Mouse (Mus musculus) CH12.LX (cell line): ENCODE measurements at regions not wholly inside any gene's neighbourhood (a gene's known extent, or its start where the extent isn't known, plus 50 kb on each side); places are given as distances from the start of the nearest gene placed in this dataset.

ENCODE experiments used
- DNase-seq: peaks from one replicate; pipeline ENCODE4 v3.0.0-alpha.2; 2013; ENCODE audit errors: extremely low read depth
- H3K27ac ChIP-seq: 2 replicates; pipeline ENCODE4 v1.5.1; 2012; ENCODE audit warnings: low read depth, mild to moderate bottlenecking, control low read depth, moderate library complexity; ENCODE audit not compliant: insufficient read depth
- H3K27me3 ChIP-seq: replicated peaks from 2 replicates; pipeline ENCODE3; 2012; ENCODE audit warnings: inconsistent platforms
- H3K36me3 ChIP-seq, 2 experiments: replicated peaks in 1 of 2; 2 replicates each; pipeline versions ENCODE3 to v1.6.1; 2012; ENCODE audit warnings: inconsistent platforms in 1 of 2, low read length in 1 of 2, mild to moderate bottlenecking in 1 of 2, mixed read lengths in 1 of 2, moderate library complexity in 1 of 2; ENCODE audit not compliant: control insufficient read depth in 1 of 2, insufficient read depth in 1 of 2
- H3K4me1 ChIP-seq, 2 experiments: 2 replicates each; pipeline ENCODE4 v1.6.1; 2012; ENCODE audit warnings: inconsistent platforms in 1 of 2, moderate library complexity in 1 of 2; ENCODE audit not compliant: insufficient read depth in 2 of 2, control insufficient read depth in 1 of 2
- H3K4me2 ChIP-seq: 2 replicates; pipeline ENCODE4 v1.6.1; 2012; ENCODE audit warnings: low read depth, mild to moderate bottlenecking, control low read depth; ENCODE audit not compliant: poor library complexity, insufficient read depth, severe bottlenecking
- H3K4me3 ChIP-seq, 3 experiments: fragments of 150-350 bp in 1 of 3; sonication (generic) in 1 of 3; replicated peaks in 1 of 3; 2 replicates each; pipeline versions ENCODE3 to v1.5.1; 2011 to 2012; ENCODE audit warnings: low read depth in 2 of 3, low read length in 2 of 3, mild to moderate bottlenecking in 2 of 3, moderate library complexity in 2 of 3, control low read depth in 1 of 3, improper control_type of control experiment in 1 of 3, inconsistent platforms in 1 of 3, mixed read lengths in 1 of 3; ENCODE audit not compliant: poor library complexity in 1 of 3
- H3K79me2 ChIP-seq: replicated peaks from 2 replicates; pipeline ENCODE4 v1.6.1; 2012; ENCODE audit warnings: mild to moderate bottlenecking, moderate library complexity; ENCODE audit not compliant: control insufficient read depth, poor library complexity, insufficient read depth, severe bottlenecking; ENCODE audit errors: extremely low read depth
- H3K9ac ChIP-seq: 2 replicates; pipeline ENCODE4 v1.6.1; 2012; ENCODE audit warnings: low read depth, mild to moderate bottlenecking, control low read depth, moderate library complexity; ENCODE audit not compliant: insufficient read depth
- H3K9me3 ChIP-seq: replicated peaks from 2 replicates; pipeline ENCODE3; 2012; ENCODE audit warnings: low read length, inconsistent platforms, mixed read lengths
- BHLHE40 ChIP-seq: IDR thresholded peaks from 2 replicates; pipeline ENCODE4 v1.6.1; 2011; ENCODE audit warnings: mild to moderate bottlenecking, low read depth, low read length, improper control_type of control experiment
- CHD1 ChIP-seq: IDR thresholded peaks from 2 replicates; pipeline ENCODE4 v1.6.1; 2012; ENCODE audit warnings: low read depth, low read length, improper control_type of control experiment, inconsistent platforms
- CHD2 ChIP-seq: IDR thresholded peaks from 2 replicates; pipeline ENCODE4 v1.6.1; 2011; ENCODE audit warnings: low read length, improper control_type of control experiment
- CTCF ChIP-seq, 2 experiments: IDR thresholded peaks in 1 of 2; conservative IDR thresholded peaks in 1 of 2; 2 replicates each; pipeline ENCODE4 v1.5.1; 2011 to 2012; ENCODE audit warnings: low read depth in 2 of 2, low read length in 2 of 2, improper control_type of control experiment in 1 of 2, inconsistent platforms in 1 of 2, mild to moderate bottlenecking in 1 of 2, moderate library complexity in 1 of 2
- E2F4 ChIP-seq: IDR thresholded peaks from 2 replicates; pipeline ENCODE4 v1.6.1; 2011; ENCODE audit warnings: low read depth, low read length, improper control_type of control experiment; ENCODE audit not compliant: insufficient replicate concordance
- EP300 ChIP-seq: IDR thresholded peaks from 2 replicates; pipeline ENCODE4 v1.6.1; 2011; ENCODE audit warnings: low read length, improper control_type of control experiment
- ETS1 ChIP-seq: conservative IDR thresholded peaks from 2 replicates; pipeline ENCODE4 v1.6.1; 2012; ENCODE audit warnings: low read depth, mild to moderate bottlenecking, inconsistent platforms, low read length, improper control_type of control experiment, moderate library complexity
- IRF4 ChIP-seq: IDR thresholded peaks from 2 replicates; pipeline ENCODE4 v1.6.1; 2014; ENCODE audit warnings: low read depth, mild to moderate bottlenecking, inconsistent platforms, low read length, improper control_type of control experiment
- JUN ChIP-seq: IDR thresholded peaks from 2 replicates; pipeline ENCODE4 v1.6.1; 2011; ENCODE audit warnings: low read depth, mild to moderate bottlenecking, low read length, improper control_type of control experiment, moderate library complexity; ENCODE audit not compliant: insufficient read depth
- KAT2A ChIP-seq: IDR thresholded peaks from 2 replicates; pipeline ENCODE4 v1.6.1; 2012; ENCODE audit warnings: low read length, improper control_type of control experiment, inconsistent platforms; ENCODE audit not compliant: insufficient replicate concordance
- MAFK ChIP-seq: IDR thresholded peaks from 2 replicates; pipeline ENCODE4 v1.6.1; 2011; ENCODE audit warnings: low read length, improper control_type of control experiment; ENCODE audit not compliant: insufficient replicate concordance
- MAX ChIP-seq: IDR thresholded peaks from 2 replicates; pipeline ENCODE4 v1.6.1; 2011; ENCODE audit warnings: low read length, improper control_type of control experiment
- MAZ ChIP-seq: IDR thresholded peaks from 2 replicates; pipeline ENCODE4 v1.6.1; 2012; ENCODE audit warnings: low read depth, mild to moderate bottlenecking, inconsistent platforms, low read length, improper control_type of control experiment, moderate library complexity
- MEF2A ChIP-seq: IDR thresholded peaks from 2 replicates; pipeline ENCODE4 v1.6.1; 2014; ENCODE audit warnings: low read depth, mild to moderate bottlenecking, inconsistent platforms, low read length, improper control_type of control experiment, borderline replicate concordance
- MXI1 ChIP-seq: IDR thresholded peaks from 2 replicates; pipeline ENCODE4 v1.6.1; 2011; ENCODE audit warnings: mild to moderate bottlenecking, low read depth, low read length, improper control_type of control experiment
- MYC ChIP-seq: IDR thresholded peaks from 2 replicates; pipeline ENCODE4 v1.6.1; 2011; ENCODE audit warnings: low read depth, mild to moderate bottlenecking, improper control_type of control experiment, low read length
- NELFE ChIP-seq: IDR thresholded peaks from 2 replicates; pipeline ENCODE4 v1.6.1; 2011; ENCODE audit warnings: low read depth, low read length, improper control_type of control experiment
- NRF1 ChIP-seq: IDR thresholded peaks from 2 replicates; pipeline ENCODE4 v1.6.1; 2014; ENCODE audit warnings: low read depth, mild to moderate bottlenecking, inconsistent platforms, low read length, improper control_type of control experiment, moderate library complexity
- PAX5 ChIP-seq: IDR thresholded peaks from 2 replicates; pipeline ENCODE4 v1.6.1; 2012; ENCODE audit warnings: low read length, inconsistent platforms, mixed read lengths
- POLR2A ChIP-seq: IDR thresholded peaks from 2 replicates; pipeline ENCODE4 v1.6.1; 2011; ENCODE audit warnings: low read depth, mild to moderate bottlenecking, improper control_type of control experiment, low read length
- POLR2AphosphoS2 ChIP-seq: IDR thresholded peaks from 2 replicates; pipeline ENCODE4 v1.6.1; 2011; ENCODE audit warnings: low read depth, low read length, improper control_type of control experiment
- RAD21 ChIP-seq: IDR thresholded peaks from 2 replicates; pipeline ENCODE4 v1.6.1; 2011; ENCODE audit warnings: low read depth, mild to moderate bottlenecking, low read length, improper control_type of control experiment, moderate library complexity
- RCOR1 ChIP-seq: conservative IDR thresholded peaks from 2 replicates; pipeline ENCODE4 v1.6.1; 2012; ENCODE audit warnings: low read depth, mild to moderate bottlenecking, inconsistent platforms, low read length, improper control_type of control experiment
- SIN3A ChIP-seq: IDR thresholded peaks from 2 replicates; pipeline ENCODE4 v1.6.1; 2012; ENCODE audit warnings: low read length, improper control_type of control experiment, inconsistent platforms
- SMC3 ChIP-seq: IDR thresholded peaks from 2 replicates; pipeline ENCODE4 v1.6.1; 2011; ENCODE audit warnings: low read depth, low read length, improper control_type of control experiment
- TBP ChIP-seq: conservative IDR thresholded peaks from 2 replicates; pipeline ENCODE4 v1.6.1; 2011; ENCODE audit warnings: low read depth, low read length, improper control_type of control experiment
- TCF12 ChIP-seq: IDR thresholded peaks from 2 replicates; pipeline ENCODE4 v1.6.1; 2014; ENCODE audit warnings: low read depth, mild to moderate bottlenecking, inconsistent platforms, low read length, improper control_type of control experiment
- UBTF ChIP-seq: IDR thresholded peaks from 2 replicates; pipeline ENCODE4 v1.6.1; 2012; ENCODE audit warnings: low read depth, mild to moderate bottlenecking, inconsistent platforms, low read length, improper control_type of control experiment, moderate library complexity
- USF1 ChIP-seq: IDR thresholded peaks from 2 replicates; pipeline ENCODE4 v1.6.1; 2014; ENCODE audit warnings: low read depth, mild to moderate bottlenecking, inconsistent platforms, low read length, improper control_type of control experiment
- ZKSCAN1 ChIP-seq: IDR thresholded peaks from 2 replicates; pipeline ENCODE4 v1.6.1; 2012; ENCODE audit warnings: low read depth, inconsistent platforms, low read length, improper control_type of control experiment, borderline replicate concordance
- ZMIZ1 ChIP-seq: IDR thresholded peaks from 2 replicates; pipeline ENCODE4 v1.6.1; 2012; ENCODE audit warnings: low read depth, mild to moderate bottlenecking, inconsistent platforms, low read length, improper control_type of control experiment
- ZNF384 ChIP-seq: IDR thresholded peaks from 2 replicates; pipeline ENCODE4 v1.6.1; 2012; ENCODE audit warnings: low read depth, low read length, improper control_type of control experiment, inconsistent platforms
- dilution Hi-C: fragments of 300-500 bp; cut with MboI; formaldehyde crosslinking; loops from 2 replicates; pipeline ENCODE4 v1.14.3; 2020; ENCODE audit warnings: low sequenced_read_pairs; ENCODE audit not compliant: extremely low pct_unique_long_range_greater_than_20kb, extremely low pct_ligation_motif_present
- in situ Hi-C: fragments of 300-500 bp; cut with MboI; formaldehyde crosslinking; loops from 3 replicates; pipeline ENCODE4 v1.14.3; 2019; ENCODE audit warnings: low sequenced_read_pairs, low pct_ligation_motif_present, low pct_unique_long_range_greater_than_20kb, mixed read lengths

DNA sequence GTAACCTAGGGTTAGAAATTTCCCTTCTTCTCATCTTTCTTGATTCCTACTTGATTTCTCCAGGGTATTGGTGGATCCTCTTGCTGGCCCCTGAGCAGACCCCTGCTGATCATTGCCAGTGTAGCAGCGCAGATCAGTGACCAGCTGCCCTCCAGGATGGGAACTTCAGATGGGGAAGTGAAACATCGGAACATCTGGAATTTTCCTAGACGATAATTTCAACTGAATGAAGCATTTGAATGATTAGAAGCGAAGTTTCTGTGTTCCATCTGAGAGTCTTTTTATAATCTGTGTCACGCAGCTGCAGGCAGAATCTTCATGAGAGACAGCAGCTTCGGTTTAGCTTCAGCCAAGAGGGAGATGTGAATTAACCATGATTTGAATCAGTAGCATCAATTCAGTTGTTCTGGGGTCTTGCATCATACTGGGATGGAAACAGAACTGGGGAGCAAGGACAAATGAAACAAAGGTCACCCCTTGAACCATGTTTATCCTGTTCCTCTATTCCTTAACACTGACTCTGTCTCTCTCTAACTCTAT is 57.8 kb upstream of the Ddit4l start (continued):
- TF ChIP-seq ZMIZ1 (0 out of 2 replicates have a peak, but pooled peaks have one; percentile 44), JUN (0 out of 2 replicates have a peak, but pooled peaks have one; percentile 13), CHD2 (peak; percentile 66; the same call in 1 of the 2 replicates), SMC3 (peak; percentile 14; the same call in 1 of the 2 replicates), KAT2A (0 out of 2 replicates have a peak, but pooled peaks have one; percentile 34), EP300 (peak; percentile 98), TBP (no peak), MYC (peak; percentile 54; the same call in 1 of the 2 replicates), USF1 (no peak), ZKSCAN1 (no peak), UBTF (no peak), NRF1 (0 out of 2 replicates have a peak, but pooled peaks have one; percentile 36), E2F4 (no peak), IRF4 (peak; percentile 95)
- TF ChIP-seq, all 38 proteins: peak for 22

DNA sequence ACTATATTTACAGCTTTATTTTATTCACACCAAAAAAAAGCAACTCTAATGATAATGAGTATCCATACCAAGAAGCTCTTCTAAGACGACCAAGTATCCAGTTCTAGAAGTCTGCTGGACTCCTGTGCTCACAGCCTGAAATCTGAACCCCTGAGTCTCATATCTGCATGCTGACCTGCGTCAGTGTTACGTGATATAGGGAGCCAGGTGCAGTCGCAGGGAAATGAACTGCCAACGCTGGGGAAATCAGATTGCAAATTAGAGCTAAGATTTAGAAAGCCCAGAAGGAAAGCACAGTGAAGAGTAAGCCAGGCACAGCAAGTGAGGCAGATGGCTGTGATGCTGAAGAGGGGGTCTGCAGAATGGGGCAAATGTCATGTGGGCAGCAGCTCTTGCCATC is 57.1 kb upstream of the Ddit4l start:
- H3K9ac ChIP-seq, result no peak overlapping the region; the same call in 1 of the 2 replicates
- H3K36me3 ChIP-seq, result no peaks in the 10 kb centered on the region
- H3K4me2 ChIP-seq, result peak overlapping the region; percentile 60
- peaks cover 14 to 46% of the 10 kb centered on the region in 2 experiments for H3K4me1 ChIP-seq
- no peaks in the 10 kb centered on the region for H3K27me3 ChIP-seq
- no peaks in the 10 kb centered on the region for H3K79me2 ChIP-seq
- 0 out of 2 replicates have a peak, but pooled peaks have one; percentile 15 for TF ChIP-seq TBP
- no peak for TF ChIP-seq MAX
- TF ChIP-seq MYC, result no peak
- peak; percentile 43; the same call in 1 of the 2 replicates for TF ChIP-seq MEF2A
- no peak for TF ChIP-seq ZNF384
- TF ChIP-seq SIN3A, result no peak
- no peak; the same call in 1 of the 2 replicates for TF ChIP-seq RAD21
- TF ChIP-seq MAZ, result no peak
- no peak for TF ChIP-seq ZMIZ1
- no peak for TF ChIP-seq E2F4
- TF ChIP-seq USF1, result no peak
- TF ChIP-seq NRF1, result no peak
- TF ChIP-seq TCF12, result peak; percentile 93
- peak; percentile 76; the same call in 1 of the 2 replicates for TF ChIP-seq IRF4
- no peak for TF ChIP-seq JUN
- no peak for TF ChIP-seq PAX5
- no peak for TF ChIP-seq CHD1
- TF ChIP-seq MXI1, result no peak
- peak; percentile 87 for TF ChIP-seq EP300
- no peak for TF ChIP-seq RCOR1
- no peak; the same call in none of the 2 replicates for TF ChIP-seq NELFE
- TF ChIP-seq BHLHE40, result no peak
- TF ChIP-seq POLR2AphosphoS2, result no peak; the same call in 1 of the 2 replicates
- TF ChIP-seq CTCF (conservative IDR thresholded peaks at IDR 0.05 in 1 of 2, IDR thresholded peaks at IDR 0.05 in 1 of 2; ENCODE audit: low read depth in 2 of 2, low read length in 2 of 2), result no peak
- TF ChIP-seq ETS1, result peak; percentile 48; the same call in 1 of the 2 replicates
- no peak for TF ChIP-seq POLR2A
- TF ChIP-seq MAFK, result no peak
- no peak; the same call in 1 of the 2 replicates for TF ChIP-seq SMC3
- peak overlapping the region; percentile 2 to 14 (median 10) for H3K4me3 ChIP-seq
- in situ Hi-C loops (no loop called here), dilution Hi-C loops (no loop called here)
- no peaks in the 10 kb centered on the region for H3K9me3 ChIP-seq
- peak; percentile 75 for DNase-seq
- no peak overlapping the region for H3K27ac ChIP-seq
